Mouse (Mus musculus) G1E-ER4 (cell line): Measurements from ENCODE around the gene Znfx1. TPM values are rescaled to one million over a fixed set of nuclear protein-coding genes. Genes with fewer than 3 reads are reported as not detected.

Experiments used
- GATA1 ChIP-seq: IDR thresholded peaks from one replicate; pipeline ENCODE4 v1.8.0; 2012; ENCODE audit warnings: low read length, inconsistent platforms
- polyA plus RNA-seq: library from polyadenylated mRNA; stranded (reverse); fragments of >175 nt; gene quantifications from 2 replicates; pipeline ENCODE4 v1.2.3, GENCODE M21; 2012

The Znfx1 gene
- polyA plus RNA-seq, 1 experiment: 2.8 TPM

- TF ChIP-seq GATA1: no peak
Observed at GRCm38 (mm10) chr2:167037710-167038109, 25.1 kb downstream of the Znfx1 start.

GRCm38 (mm10) chr2:167030507-167030906 is 32.3 kb downstream of the Znfx1 start:
- no peak for TF ChIP-seq GATA1

- TF ChIP-seq GATA1: no peak
Observed at GRCm38 (mm10) chr2:167028553-167028952, 34.3 kb downstream of the Znfx1 start.

- no peak for TF ChIP-seq GATA1
Observed at GRCm38 (mm10) chr2:167019396-167019795, 43.4 kb downstream of the Znfx1 start.

GRCm38 (mm10) chr2:167015382-167015718 is 47.5 kb downstream of the Znfx1 start:
- TF ChIP-seq GATA1: no peak

GRCm38 (mm10) chr2:167014702-167015381 is 48.0 kb downstream of the Znfx1 start, which contains the start of gene Ddx27:
Gene Ddx27, plus strand, starts transcription at chr2:167015193.
- no peak for TF ChIP-seq GATA1

- TF ChIP-seq GATA1: no peak
Observed at GRCm38 (mm10) chr2:167010546-167010945, 52.3 kb downstream of the Znfx1 start.

GRCm38 (mm10) chr2:167009483-167009882 is 53.3 kb downstream of the Znfx1 start:
- no peak for TF ChIP-seq GATA1

GRCm38 (mm10) chr2:167007001-167007491 is 55.8 kb downstream of the Znfx1 start:
- TF ChIP-seq GATA1: no peak

- TF ChIP-seq GATA1: no peak
Observed at GRCm38 (mm10) chr2:167006355-167006754, 56.5 kb downstream of the Znfx1 start.

- no peak for TF ChIP-seq GATA1
Observed at GRCm38 (mm10) chr2:167004099-167004854, 58.5 kb downstream of the Znfx1 start.

- TF ChIP-seq GATA1: no peak
Observed at GRCm38 (mm10) chr2:167001486-167001885, 61.3 kb downstream of the Znfx1 start.

- TF ChIP-seq GATA1: no peak
Observed at GRCm38 (mm10) chr2:166996533-166996894, 66.3 kb downstream of the Znfx1 start.

- no peak for TF ChIP-seq GATA1
Observed at GRCm38 (mm10) chr2:166995796-166996532, 66.9 kb downstream of the Znfx1 start, which contains the start of gene Stau1. Gene Stau1, minus strand, starts transcription at chr2:166996299.

GRCm38 (mm10) chr2:166995021-166995795 is 67.6 kb downstream of the Znfx1 start:
- no peak for TF ChIP-seq GATA1

- no peak for TF ChIP-seq GATA1
Observed at GRCm38 (mm10) chr2:166991945-166992344, 70.9 kb downstream of the Znfx1 start.
